Mouse (Mus musculus): ENCODE measurements at regions not wholly inside any gene's neighbourhood (a gene's known extent, or its start where the extent isn't known, plus 50 kb on each side); places are given as distances from the start of the nearest gene placed in this dataset.

GRCm38 (mm10) chr12:80018086-80018485, 94.7 kb downstream of the Zfp36l1 start:
- no peak for DNase-seq (ENCODE audit: low read depth, low spot score)
- no peaks in the 10 kb centered on the region for H3K4me1 ChIP-seq (ENCODE audit: control insufficient read depth in 1 of 2, insufficient read depth in 2 of 2, low read length in 2 of 2)
- no peak overlapping the region for H3K27ac ChIP-seq (ENCODE audit: control insufficient read depth, low read depth, low read length)
- no peak overlapping the region for H3K9ac ChIP-seq (ENCODE audit: control insufficient read depth, low read depth, low read length, poor library complexity, severe bottlenecking)
- H3K9me3 ChIP-seq (replicated peaks; ENCODE audit: insufficient read depth, low read length), result no peaks in the 10 kb centered on the region
- H3K36me3 ChIP-seq (ENCODE audit: control insufficient read depth in 1 of 2, insufficient read depth in 2 of 2, low read length in 2 of 2), result no peaks in the 10 kb centered on the region
- H3K27me3 ChIP-seq (ENCODE audit: control insufficient read depth in 1 of 2, insufficient read depth in 2 of 2, low read length in 2 of 2), result peaks cover 2% of the 10 kb centered on the region in 2 experiments; a peak in 1 of 4 replicates
- H3K79me2 ChIP-seq (ENCODE audit: control insufficient read depth, insufficient read depth, low read length, poor library complexity), result no peaks in the 10 kb centered on the region
- H3K4me3 ChIP-seq (ENCODE audit: control insufficient read depth in 1 of 2, insufficient read depth in 1 of 2, low read depth in 2 of 2, low read length in 2 of 2), result no peak overlapping the region
- TF ChIP-seq RAD21 (IDR thresholded peaks at IDR 0.05; ENCODE audit: low read depth, low read length), result no peak
- TF ChIP-seq CHD2 (IDR thresholded peaks at IDR 0.05; ENCODE audit: low read length), result no peak
- no peak for TF ChIP-seq MXI1 (IDR thresholded peaks at IDR 0.05; ENCODE audit: low read depth, low read length)
- TF ChIP-seq USF2 (IDR thresholded peaks at IDR 0.05; ENCODE audit: borderline replicate concordance in 1 of 2, insufficient read depth in 1 of 2, low read depth in 1 of 2, low read length in 2 of 2), result no peak
- no peak for TF ChIP-seq MYB (IDR thresholded peaks at IDR 0.05; ENCODE audit: low read depth, low read length)
- no peak for TF ChIP-seq ZNF384 (IDR thresholded peaks at IDR 0.05; ENCODE audit: low read depth, low read length)
- no peak for TF ChIP-seq POLR2AphosphoS5 (IDR thresholded peaks at IDR 0.05; ENCODE audit: borderline replicate concordance, low read depth, low read length)
- no peak for TF ChIP-seq HCFC1 (IDR thresholded peaks at IDR 0.05; ENCODE audit: low read depth, low read length)
- no peak for TF ChIP-seq BHLHE40 (IDR thresholded peaks at IDR 0.05; ENCODE audit: borderline replicate concordance, low read depth, low read length)
- no peak for TF ChIP-seq KAT2A (conservative IDR thresholded peaks at IDR 0.05; ENCODE audit: low read depth, low read length)
- no peak for TF ChIP-seq CTCF (IDR thresholded peaks at IDR 0.05 in 2 of 3, conservative IDR thresholded peaks at IDR 0.05 in 1 of 3; ENCODE audit: control insufficient read depth in 1 of 3, insufficient read depth in 1 of 3, low read depth in 2 of 3, low read length in 3 of 3, poor library complexity in 1 of 3, severe bottlenecking in 1 of 3)
- no peak for TF ChIP-seq MAFK (IDR thresholded peaks at IDR 0.05; ENCODE audit: borderline replicate concordance, low read depth, low read length)
- TF ChIP-seq NELFE (IDR thresholded peaks at IDR 0.05; ENCODE audit: low read depth, low read length), result no peak

- Histone ChIP-seq H3K9ac (ENCODE audit: control insufficient read depth, low read depth, low read length, poor library complexity, severe bottlenecking) (no peak overlapping the region), H3K36me3 (ENCODE audit: control insufficient read depth in 1 of 2, insufficient read depth in 2 of 2, low read length in 2 of 2) (no peaks in the 10 kb centered on the region), H3K9me3 (replicated peaks; ENCODE audit: insufficient read depth, low read length) (no peaks in the 10 kb centered on the region), H3K27ac (ENCODE audit: control insufficient read depth, low read depth, low read length) (no peak overlapping the region), H3K4me1 (ENCODE audit: control insufficient read depth in 1 of 2, insufficient read depth in 2 of 2, low read length in 2 of 2) (no peaks in the 10 kb centered on the region), H3K79me2 (ENCODE audit: control insufficient read depth, insufficient read depth, low read length, poor library complexity) (no peaks in the 10 kb centered on the region), H3K4me3 (ENCODE audit: control insufficient read depth in 1 of 2, insufficient read depth in 1 of 2, low read depth in 2 of 2, low read length in 2 of 2) (no peak overlapping the region), H3K27me3 (ENCODE audit: control insufficient read depth in 1 of 2, insufficient read depth in 2 of 2, low read length in 2 of 2) (peaks cover 2% of the 10 kb centered on the region in 2 experiments; a peak in 2 of 4 replicates)
- no peak for TF ChIP-seq SIN3A (IDR thresholded peaks at IDR 0.05; ENCODE audit: low read length)
- no peak for TF ChIP-seq MAX (IDR thresholded peaks at IDR 0.05; ENCODE audit: low read length)
- TF ChIP-seq E2F4 (IDR thresholded peaks at IDR 0.05; ENCODE audit: borderline replicate concordance, low read depth, low read length), result no peak
- no peak for TF ChIP-seq MEF2A (IDR thresholded peaks at IDR 0.05; ENCODE audit: extremely low read depth, insufficient replicate concordance, low read depth, low read length, poor library complexity, severe bottlenecking)
- no peak for TF ChIP-seq CHD2 (IDR thresholded peaks at IDR 0.05; ENCODE audit: low read length)
- no peak for TF ChIP-seq TBP (IDR thresholded peaks at IDR 0.05; ENCODE audit: low read depth, low read length)
- no peak for TF ChIP-seq KAT2A (conservative IDR thresholded peaks at IDR 0.05; ENCODE audit: low read depth, low read length)
- TF ChIP-seq SMC3 (IDR thresholded peaks at IDR 0.05; ENCODE audit: low read depth, low read length), result no peak
- no peak for TF ChIP-seq JUND (IDR thresholded peaks at IDR 0.05; ENCODE audit: low read depth, low read length)
- no peak for TF ChIP-seq RCOR1 (IDR thresholded peaks at IDR 0.05; ENCODE audit: low read depth, low read length)
- no peak for DNase-seq (ENCODE audit: low read depth, low spot score)
Measured at GRCm38 (mm10) chr12:80017376-80017929, 95.4 kb downstream of the Zfp36l1 start.
